Mouse (Mus musculus): Measurements from ENCODE around the gene Tap2.

The Tap2 gene

DNA sequence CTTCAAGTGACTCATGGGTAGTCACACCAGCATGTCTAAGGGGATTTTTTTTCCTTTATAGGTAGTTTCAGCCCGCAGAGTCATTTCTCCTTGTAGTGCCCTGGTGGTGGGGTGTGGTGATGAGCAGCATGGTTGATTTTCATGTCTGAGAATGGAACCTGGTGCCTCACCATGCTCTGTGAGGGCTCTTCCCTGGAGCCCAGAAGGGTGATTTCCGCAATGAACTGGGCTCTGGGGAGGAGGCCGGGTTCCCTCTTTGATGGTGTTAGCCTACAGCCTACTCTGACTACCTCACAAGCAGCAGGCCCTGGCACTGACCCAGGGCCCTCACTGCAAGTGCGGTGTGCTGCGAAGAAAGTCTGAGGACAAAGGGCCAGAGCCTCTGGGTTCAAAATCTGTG lies at the start of gene Tap2:
Gene Tap2 (plus strand): TSS at position 84 of the 400 bp plus-strand sequence.
- no peak for DNase-seq

DNA sequence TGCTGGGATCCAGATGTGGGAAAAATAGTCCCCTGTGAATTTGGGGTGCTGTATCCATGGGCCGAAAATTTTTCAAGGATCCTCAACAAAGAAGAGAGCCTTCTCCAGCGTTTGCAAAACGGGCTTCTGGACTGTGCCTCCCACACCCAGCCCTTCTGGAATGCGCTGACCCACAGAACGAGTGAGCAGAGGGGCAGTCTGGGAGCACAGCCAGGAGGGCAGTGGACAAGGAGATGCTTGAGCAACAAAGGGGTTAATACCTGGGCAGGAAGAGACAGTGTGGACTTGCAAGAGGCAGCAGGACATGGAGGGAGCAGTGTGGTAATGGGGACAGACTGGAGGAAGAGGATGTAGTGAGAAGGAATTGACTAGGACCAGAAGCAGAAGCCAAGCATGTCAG lies 47.8 kb upstream of the Tap2 start:
- DNase-seq = no peak

DNA sequence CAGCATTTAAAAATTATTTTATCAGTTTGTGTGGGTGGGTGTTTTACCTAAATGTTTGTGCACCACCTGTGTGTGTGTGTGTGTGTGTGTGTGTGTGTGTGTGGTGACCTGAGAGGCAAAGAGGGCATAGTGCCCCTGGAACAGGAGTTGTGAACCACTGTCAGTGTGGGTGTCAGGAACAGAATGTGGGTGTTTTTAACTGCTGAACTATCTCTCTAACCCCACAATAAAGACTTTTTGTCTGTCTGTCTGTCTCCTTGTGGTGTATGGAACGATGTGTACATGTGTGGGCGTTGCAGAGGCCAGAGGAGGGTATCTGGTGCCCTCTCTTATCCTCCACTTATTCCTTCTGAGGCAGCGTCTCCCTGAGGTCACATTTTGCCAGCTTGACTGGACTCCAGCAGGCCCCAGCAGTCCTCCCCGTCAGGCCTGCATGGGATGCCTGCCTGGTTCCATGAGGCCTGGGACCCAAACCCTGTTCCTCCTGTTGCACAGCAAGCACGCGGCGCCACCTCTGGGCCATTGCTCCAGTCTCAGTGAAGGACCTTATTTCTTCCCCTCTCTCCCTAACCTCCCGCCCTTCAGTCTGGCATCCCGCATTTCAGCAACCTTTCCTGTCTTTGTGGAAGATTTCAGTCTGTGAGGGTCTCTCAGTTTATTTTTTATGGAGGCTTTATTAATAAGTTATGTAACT lies 39.0 kb upstream of the Tap2 start:
- DNase-seq = no peak

DNA sequence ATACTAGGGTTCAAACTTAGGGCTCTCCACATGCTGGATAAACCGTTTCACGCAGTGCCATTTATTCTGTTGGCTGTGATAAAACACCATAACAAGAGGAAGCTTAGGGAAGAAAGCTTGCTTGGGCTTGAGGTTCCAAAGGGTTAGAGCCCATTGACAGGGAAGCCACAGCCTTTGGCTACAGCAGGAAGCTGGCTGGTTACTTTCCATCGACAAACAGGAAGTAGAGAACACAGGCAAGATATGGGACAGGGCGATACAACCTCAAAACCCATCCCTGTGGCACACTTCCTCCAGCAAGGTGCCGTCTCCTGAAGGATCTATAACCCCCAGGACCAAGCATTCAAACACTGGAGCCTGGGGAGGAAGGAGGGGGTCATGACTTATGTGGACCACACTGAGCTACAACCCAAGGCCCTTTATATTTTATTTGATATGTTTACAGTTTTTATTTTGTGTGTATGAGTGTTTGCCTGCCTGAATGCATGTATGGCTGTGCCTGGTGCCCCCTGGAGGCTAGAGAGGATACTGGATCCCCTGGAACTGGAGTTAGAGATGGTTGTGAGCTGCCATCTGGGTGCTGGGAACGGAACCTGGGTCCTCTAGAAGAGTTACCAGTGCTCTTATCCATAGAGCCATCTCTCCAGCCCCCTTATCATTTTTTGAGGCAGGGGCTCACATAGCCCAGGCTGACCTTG lies 38.1 kb upstream of the Tap2 start:
- DNase-seq = no peak

DNA sequence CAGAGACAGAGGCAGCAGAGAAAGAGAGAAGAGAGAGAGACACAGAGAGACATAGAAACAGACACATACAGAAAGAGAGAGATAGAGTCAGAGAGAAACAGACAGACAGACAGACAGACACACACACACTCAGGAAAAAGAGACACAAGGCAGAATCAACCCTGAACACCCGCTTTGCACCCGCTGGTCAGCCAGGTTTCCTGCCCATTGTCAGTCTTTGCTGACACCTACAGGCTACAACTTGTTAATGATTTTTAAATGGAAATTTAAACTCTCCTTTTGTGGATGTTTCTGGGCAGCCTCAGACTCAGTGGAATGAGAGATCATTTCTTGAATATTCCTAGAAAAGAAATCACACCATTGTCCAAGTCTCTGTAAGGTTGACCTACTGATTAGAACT lies 34.0 kb upstream of the Tap2 start:
- DNase-seq = no peak

DNA sequence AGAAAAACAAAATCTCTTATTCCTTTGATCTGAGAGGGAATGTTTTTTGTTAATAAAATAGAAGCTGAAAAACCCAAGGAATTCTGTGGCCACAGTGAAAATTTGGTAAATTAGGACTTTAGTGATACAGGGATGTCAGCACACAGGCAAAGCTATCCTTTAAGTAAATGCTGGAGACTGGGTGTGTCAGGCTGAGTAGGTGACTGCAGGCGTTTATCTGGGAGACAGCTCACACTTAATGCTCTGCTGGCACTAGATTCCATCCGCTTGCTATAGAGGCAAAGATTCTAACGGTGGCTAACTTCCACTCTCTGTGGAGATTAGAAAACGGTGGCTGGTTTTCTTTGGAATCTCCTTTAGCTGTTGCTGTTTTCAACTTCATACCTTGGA lies 32.8 kb upstream of the Tap2 start:
- DNase-seq = no peak

DNA sequence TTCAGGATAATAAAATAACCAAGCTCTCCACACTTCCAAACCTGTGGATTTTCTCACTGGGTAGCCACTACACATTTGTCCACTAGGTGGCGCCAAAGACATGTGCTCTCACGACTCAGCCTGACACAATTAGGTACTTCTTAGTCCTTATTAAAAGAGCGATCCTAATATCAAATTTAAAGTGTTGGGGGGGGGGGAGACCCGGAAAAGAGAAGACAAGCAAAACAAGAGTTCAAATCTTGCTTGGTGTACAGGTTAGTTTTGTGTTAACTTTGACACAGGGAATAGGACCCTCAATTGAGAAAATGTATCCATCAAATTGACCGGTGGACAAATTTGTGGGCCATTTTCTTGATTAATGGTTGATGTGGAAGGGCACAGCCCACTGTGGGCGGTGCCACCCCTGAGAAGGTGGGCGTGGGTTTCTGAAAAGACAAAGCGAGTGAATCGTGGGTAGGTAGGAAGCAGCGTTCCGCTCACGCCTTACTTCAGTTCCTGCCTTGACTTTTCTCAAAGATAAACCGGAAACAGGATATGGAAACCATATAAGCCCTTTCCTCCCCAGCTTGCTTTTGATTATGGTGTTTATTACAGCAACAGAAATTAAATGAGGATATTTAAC lies 32.3 kb upstream of the Tap2 start:
- DNase-seq = peak; percentile 52

DNA sequence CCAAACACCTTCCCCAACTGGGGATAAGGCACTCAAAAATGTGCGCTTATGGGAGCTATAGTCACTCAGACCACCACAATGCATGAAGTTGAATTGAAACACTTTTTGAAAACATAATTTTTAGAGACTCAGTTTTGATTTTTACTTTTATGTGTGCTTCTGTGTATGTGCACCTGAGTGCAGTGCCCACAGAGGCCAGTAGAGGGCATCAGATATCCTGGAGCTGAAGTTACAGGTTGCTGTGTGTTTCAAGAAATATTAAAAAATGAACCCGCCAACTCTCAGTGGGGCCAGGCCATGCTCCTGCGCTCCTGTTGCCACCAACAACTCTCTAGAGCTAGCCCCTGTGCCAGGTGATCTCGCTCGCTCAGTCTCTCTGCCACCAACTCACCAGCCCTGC lies 30.8 kb upstream of the Tap2 start:
- DNase-seq = no peak

DNA sequence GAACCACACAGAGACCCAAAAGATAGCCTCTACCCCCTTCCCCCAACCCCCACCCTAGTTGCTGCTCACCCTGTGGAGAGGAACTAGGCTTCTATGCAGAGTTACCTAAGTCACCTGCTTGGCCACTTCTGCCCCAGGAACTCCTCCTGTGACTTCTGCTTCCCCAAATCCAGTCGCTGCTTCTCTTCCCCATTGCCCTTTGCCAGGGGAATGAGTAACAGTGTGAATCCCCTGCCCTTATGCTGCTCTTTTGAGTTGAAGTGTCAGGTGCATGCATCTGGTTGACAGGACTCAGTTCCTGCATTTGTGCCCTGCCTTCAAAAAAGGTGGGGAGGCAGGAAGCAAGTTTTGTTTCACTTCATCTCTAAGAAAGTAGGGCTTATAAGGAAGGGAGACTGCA lies 29.3 kb upstream of the Tap2 start:
- DNase-seq = no peak

DNA sequence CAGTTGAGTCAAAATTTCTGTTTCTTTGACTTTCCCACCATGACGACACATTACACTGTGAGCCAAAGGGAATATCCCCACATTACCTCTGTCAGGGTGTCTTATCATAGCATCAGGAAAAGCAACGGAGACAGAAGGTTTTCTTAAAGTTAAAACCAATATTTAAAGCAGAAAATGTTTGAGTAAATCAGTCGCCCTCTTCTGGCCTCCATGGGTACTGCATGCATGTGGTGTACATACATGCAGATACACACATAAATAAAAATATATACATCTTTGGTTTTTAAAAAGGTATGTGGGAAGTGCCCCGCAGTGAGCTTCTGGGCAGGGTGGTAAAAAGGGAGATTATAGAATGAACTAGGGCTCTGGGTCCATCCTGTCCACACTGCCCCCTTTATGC lies 26.1 kb upstream of the Tap2 start:
- no peak for DNase-seq

DNA sequence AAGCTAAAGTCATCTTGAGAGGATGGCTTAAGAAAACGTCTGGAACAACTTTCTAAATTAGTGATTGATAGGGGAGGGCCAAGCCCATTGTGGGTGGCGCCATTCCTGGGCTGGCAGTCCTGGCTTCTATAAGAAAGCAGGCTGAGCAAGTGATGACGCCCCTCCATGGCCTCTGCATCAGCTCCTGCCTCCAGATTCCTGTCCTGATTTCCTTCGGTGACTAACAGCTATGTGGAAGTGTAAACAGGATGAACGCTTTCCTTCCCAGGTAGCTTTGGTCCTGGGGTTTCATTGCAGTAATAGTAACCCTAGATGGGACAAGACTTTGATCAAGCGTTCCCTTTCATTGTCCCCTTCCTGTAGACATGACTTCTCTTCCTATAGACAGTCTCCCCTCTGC lies 24.3 kb upstream of the Tap2 start:
- no peak for DNase-seq

DNA sequence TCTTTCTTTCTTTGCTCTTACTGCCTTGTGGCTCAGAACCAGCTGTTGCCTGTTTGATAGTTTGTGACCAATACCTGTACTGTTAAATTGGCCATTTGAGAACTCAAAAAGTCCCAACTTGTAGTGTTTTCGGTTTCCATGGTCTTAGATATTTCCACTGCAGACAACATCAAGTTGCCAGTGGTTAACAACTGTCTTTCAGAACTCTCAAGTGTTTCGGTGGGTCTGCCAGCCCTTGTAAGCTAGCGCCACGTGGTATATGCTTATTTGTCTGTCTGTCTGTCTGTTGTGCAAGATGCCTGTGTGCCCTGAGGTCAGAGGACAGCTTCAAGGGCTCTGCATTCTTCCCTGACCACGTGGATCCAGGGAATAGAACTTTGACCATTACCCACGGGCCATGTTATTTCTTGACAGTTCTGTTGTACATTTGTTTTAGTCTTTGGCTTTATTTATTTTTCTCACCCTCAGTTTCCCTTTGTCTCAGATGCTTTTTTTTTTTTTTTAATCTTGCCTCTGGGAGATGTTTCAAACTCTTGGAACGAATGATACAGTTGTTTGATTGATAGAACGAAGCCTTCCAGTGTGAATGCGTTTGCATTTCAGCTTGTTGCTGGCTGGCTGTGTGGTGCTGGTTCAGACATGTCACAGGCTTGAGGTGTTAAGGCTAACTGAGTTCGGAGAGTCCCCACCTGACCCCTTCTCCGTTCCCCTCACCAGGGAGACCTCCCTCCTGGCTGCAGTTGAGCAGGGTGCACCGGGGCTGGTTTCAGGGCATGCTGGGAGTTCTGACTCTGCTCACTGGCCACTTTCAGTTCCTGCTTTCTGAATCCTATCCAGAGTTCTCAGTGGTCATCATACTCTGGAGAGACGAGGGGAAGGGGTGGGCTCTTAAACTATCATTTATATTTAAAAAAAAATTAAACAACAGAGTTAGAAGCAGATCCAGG lies 23.1 kb upstream of the Tap2 start:
- no peak for DNase-seq

DNA sequence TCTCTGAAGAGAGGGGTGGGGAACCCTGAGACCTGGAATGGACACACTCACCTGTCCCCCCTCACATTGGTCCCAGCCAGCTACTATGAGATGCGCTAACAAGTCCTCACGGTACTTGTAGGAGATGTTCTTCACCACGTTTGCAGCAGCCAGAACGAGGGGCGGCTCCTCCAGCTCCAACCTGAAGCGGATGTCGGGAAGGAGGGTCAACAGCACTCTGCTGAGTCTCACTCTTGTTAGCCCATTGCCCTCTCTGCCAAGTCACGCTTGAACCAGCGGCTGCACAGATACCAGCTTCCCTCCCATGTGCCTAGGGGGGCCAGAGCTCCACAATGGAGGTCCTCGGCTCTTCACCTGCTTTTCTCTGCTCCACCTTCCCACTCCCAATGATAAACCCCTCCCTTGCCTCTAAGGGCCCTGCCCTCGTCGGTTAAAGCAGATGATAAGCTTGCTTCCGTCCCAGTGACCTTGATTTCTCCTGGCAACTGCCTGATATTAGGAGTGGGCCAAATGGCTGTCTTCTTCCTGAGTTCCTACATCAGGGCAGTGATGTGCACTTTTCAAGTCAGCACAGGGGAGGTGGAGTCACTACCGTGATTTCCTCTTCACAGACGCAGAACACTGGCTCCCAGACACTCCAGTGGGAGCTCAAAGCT lies 19.6 kb upstream of the Tap2 start:
- no peak for DNase-seq

DNA sequence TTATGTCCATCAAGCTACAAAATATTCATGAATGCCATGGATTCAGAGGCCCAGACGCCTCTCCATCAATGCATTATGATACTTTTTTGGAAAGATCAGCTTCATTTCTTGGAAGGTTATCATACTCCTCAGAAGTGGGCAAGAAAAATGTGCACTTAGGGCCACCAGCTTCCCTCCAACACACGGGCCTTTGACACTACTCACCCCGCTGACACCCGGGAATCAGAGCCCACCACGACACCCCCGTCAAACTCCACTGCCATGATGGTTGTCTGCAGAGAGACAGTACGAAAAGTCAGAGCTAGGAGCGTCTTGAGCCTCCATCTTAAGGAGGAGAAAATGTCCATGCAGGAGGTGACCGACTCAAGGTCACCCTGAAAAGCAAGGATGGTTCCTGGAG lies 17.8 kb upstream of the Tap2 start:
- no peak for DNase-seq

DNA sequence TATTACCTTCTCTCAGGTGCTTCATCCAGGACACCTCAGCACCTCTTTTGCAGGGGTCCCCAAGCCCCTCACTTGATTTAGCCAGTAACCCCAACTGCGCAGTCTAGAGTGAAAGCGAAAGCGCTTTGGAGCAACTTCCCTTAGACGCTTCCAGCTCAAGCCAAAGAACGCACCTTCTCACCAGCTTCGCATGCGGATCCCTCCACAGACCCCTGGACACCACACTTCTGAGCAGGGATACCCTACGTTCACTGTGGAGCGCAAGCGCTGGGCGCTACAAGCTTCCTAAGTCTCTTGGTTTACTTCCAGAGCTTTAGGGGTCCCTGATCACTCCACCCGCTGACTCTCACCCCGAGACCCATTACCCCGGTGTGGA lies 16.5 kb upstream of the Tap2 start:
- no peak for DNase-seq

DNA sequence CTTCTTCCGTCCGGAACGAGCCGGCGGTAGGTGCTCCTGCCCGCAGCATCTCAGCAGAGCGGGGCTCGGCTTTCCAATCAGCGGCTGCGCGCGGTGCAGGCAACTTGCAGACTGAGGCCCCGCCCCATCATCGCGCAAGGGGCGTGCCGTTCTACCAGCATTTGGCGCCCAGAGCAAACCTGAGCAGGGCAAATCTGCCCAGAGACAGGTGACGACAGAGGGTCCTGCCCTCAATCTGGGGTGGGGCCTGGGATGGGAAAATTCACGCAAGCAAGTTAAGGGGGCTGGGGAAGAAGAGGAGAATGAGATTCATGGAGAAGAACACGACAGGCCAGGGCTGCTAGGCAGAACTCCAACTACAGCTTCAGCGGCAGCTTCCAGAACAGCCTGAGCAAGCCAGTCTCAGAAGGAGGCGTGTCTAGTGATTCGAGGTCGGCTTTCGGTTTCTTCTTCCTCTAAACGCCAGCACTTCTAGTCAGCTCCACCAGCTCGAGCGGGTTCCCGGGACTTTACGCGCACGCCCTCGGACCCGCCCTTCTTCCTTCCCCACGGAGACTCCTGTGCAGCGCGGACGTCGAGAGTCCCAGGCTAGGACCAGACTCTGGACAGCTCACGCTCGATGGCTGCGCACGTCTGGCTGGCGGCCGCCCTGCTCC lies 15.9 kb upstream of the Tap2 start, which contains the start of the genes Tap1 and Psmb9:
Gene Tap1 (plus strand): TSS at position 293 of the 656 bp plus-strand sequence.
Gene Psmb9 (minus strand): TSS at position 504 of the 656 bp plus-strand sequence.
- peak; percentile 94 for DNase-seq

DNA sequence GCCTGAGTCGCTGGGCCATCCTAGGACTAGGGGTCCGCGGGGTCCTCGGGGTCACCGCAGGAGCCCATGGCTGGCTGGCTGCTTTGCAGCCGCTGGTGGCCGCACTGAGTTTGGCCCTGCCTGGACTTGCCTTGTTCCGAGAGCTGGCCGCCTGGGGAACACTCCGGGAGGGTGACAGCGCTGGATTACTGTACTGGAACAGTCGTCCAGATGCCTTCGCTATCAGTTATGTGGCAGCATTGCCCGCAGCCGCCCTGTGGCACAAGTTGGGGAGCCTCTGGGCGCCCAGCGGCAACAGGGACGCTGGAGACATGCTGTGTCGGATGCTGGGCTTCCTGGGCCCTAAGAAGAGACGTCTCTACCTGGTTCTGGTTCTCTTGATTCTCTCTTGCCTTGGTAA lies 15.3 kb upstream of the Tap2 start:
- no peak for DNase-seq

DNA sequence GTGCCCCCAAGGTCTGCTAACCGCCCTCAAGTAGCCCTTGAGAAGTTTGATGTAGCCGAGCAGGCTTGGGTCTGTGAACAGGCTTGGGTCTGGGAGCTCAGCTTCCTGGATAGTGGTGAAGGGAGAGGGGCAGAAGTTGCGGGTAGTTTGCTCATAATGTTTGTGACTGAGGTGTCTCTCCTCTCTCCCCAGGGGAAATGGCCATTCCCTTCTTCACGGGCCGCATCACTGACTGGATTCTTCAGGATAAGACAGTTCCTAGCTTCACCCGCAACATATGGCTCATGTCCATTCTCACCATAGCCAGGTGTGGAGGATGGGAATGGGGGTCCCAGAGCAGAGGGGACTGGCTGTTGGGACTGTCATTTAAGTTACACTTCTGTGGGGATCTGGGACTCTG lies 14.3 kb upstream of the Tap2 start:
- no peak for DNase-seq

DNA sequence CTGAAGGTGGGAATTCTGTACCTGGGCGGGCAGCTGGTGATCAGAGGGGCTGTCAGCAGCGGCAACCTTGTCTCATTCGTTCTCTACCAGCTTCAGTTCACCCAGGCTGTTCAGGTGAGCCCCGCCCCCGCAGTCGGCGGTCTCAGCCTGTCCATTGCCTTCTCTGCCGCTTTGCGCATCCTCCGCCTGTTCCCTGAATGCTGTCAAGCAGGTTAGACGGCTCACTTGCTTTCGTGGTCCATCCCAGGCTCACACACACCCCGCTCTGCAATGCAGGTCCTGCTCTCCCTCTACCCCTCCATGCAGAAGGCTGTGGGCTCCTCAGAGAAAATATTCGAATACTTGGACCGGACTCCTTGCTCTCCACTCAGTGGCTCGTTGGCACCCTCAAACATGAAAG lies 10.5 kb upstream of the Tap2 start:
- no peak for DNase-seq

DNA sequence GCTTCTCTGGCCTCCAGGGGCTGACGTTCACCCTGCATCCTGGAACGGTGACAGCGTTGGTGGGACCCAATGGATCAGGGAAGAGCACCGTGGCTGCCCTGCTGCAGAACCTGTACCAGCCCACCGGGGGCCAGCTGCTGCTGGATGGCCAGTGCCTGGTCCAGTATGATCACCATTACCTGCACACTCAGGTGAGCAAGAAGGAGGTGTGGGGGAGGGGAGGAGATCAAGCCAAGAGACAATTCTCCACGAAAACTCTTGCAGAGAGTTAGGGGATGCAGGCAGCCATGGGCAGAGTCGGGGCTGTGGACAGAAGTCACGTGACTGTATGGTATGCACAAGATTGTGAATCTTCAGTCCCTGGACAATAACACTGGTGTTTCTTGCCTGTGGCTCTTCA lies 9.9 kb upstream of the Tap2 start:
- DNase-seq = no peak

DNA sequence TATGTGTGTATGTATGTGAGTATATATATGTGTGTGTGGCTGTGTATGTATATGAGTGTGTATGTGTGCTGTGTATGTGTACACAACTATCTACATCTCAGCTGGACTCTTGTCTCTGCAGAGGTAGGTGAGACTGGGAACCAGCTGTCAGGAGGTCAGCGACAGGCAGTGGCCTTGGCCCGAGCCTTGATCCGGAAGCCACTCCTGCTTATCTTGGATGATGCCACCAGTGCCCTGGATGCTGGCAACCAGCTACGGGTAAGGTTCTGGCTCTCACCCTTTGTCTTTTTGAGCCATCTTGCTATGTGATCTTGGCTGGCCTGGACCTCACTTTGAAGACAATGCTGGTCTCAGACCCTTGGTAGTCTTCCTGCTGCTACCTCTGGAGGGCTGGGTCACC lies 8.6 kb upstream of the Tap2 start:
- DNase-seq = no peak

DNA sequence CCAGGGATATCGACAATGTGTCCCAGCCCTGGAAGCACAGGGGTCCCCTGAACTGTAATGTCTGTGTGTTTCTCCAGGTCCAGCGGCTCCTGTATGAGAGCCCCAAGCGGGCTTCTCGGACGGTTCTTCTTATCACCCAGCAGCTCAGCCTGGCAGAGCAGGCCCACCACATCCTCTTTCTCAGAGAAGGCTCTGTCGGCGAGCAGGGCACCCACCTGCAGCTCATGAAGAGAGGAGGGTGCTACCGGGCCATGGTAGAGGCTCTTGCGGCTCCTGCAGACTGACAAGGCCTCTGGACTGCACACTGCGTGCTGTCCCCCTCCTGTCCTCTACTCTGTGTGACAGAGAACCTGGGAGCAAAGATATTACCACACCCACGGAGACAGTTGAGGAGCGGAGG lies 6.8 kb upstream of the Tap2 start:
- DNase-seq = no peak
